In genomic region chr4:114495688-114496426, GRCm38 (mm10) we compare ENCODE assay signal across 14 mouse cellular contexts.
DNase-seq lines count a peak whose midpoint lies in the region; ATAC-seq lines count a peak whose summit lies in the region.
"Had no signal": no experiment of that assay in that cellular context is flagged by ENCODE, and none has a peak within 500 bp of the region (broad histone marks: within the 10 kb centered on the region; RNA-seq: fewer than 3 reads in every experiment).

No protein-coding gene starts in this region.

- intact Hi-C loops in left cerebral cortex, postnatal 36 days (cut with DNase I), result no loop called here

- DNase-seq in heart, adult 18-20 months, result peak; percentile 46 to 51
- no peak for DNase-seq in heart, adult 11 months
- DNase-seq in embryo, embryonic 10.5 days (ENCODE audit: low spot score), result peak; percentile 63
- peak; percentile 32 for DNase-seq in hindbrain, embryonic 10.5 days (ENCODE audit: low spot score)
- no peak for DNase-seq in left cerebral cortex, postnatal 36 days (ENCODE audit: low spot score in 2 of 2)
- DNase-seq in spleen, postnatal 4 days (ENCODE audit: low spot score in 2 of 2), result no peak
- no peak for DNase-seq in spleen, postnatal 10 days (ENCODE audit: low spot score in 2 of 2)
- DNase-seq: cerebellum, adult 9-11 months; gastrocnemius, postnatal 10 days; kidney, adult 11 months; lung, postnatal 10 days had no signal

- H3K4me2 ChIP-seq in midbrain, embryonic 12.5 days (replicated peaks), result no peak overlapping the region
- H3K4me2 ChIP-seq: liver, embryonic 12.5 days had no signal

- H3K27me3 ChIP-seq in hindbrain, embryonic 10.5 days (ENCODE audit: insufficient read depth, poor library complexity, severe bottlenecking), result no peaks in the 10 kb centered on the region
- H3K27me3 ChIP-seq in midbrain, embryonic 12.5 days, result no peaks in the 10 kb centered on the region
- H3K27me3 ChIP-seq: liver, embryonic 12.5 days had no signal

- WGBS in hindbrain, embryonic 10.5 days, result 53% methylated on average over 4 of the region's 4 CpGs
- 55% methylated on average over 4 of the region's 4 CpGs for WGBS in midbrain, embryonic 12.5 days

- H3K27ac ChIP-seq in hindbrain, embryonic 10.5 days, result 0 out of 2 replicates have a peak overlapping the region, but pooled peaks have one; percentile 18
- H3K27ac ChIP-seq in midbrain, embryonic 12.5 days (replicated peaks), result no peak overlapping the region
- H3K27ac ChIP-seq: liver, embryonic 12.5 days had no signal

- no peak overlapping the region for H3K9ac ChIP-seq in midbrain, embryonic 12.5 days (replicated peaks)
- H3K9ac ChIP-seq: liver, embryonic 12.5 days had no signal

- ATAC-seq in midbrain, embryonic 12.5 days (ENCODE audit: low FRiP score, low read depth), result peak; percentile 85
- ATAC-seq: liver, embryonic 12.5 days had no signal

- no peaks in the 10 kb centered on the region for H3K9me3 ChIP-seq in hindbrain, embryonic 10.5 days
- no peaks in the 10 kb centered on the region for H3K9me3 ChIP-seq in midbrain, embryonic 12.5 days
- H3K9me3 ChIP-seq: liver, embryonic 12.5 days had no signal

- H3K4me1 ChIP-seq in hindbrain, embryonic 10.5 days (replicated peaks), result peaks cover 15% of the 10 kb centered on the region
- peaks cover 6% of the 10 kb centered on the region; the same call in 1 of the 2 replicates for H3K4me1 ChIP-seq in midbrain, embryonic 12.5 days
- H3K4me1 ChIP-seq: liver, embryonic 12.5 days had no signal

- no peak overlapping the region for H3K4me3 ChIP-seq in hindbrain, embryonic 10.5 days
- H3K4me3 ChIP-seq in midbrain, embryonic 12.5 days, result no peak overlapping the region
- H3K4me3 ChIP-seq: erythroblast, embryonic 14.5 days; liver, embryonic 12.5 days had no signal

- H3K36me3 ChIP-seq in hindbrain, embryonic 10.5 days, result no peaks in the 10 kb centered on the region
- H3K36me3 ChIP-seq in midbrain, embryonic 12.5 days, result no peaks in the 10 kb centered on the region
- H3K36me3 ChIP-seq: liver, embryonic 12.5 days had no signal

Comparison
In these comparisons a context has a peak if more than half of its experiments do, and no peak if none do; other contexts are left out.
1. DNase-seq: peak in heart, adult 18-20 months (2 of 2), embryo, embryonic 10.5 days (single experiment) and hindbrain, embryonic 10.5 days (single experiment); none in heart, adult 11 months (single experiment), left cerebral cortex, postnatal 36 days (0 of 2), spleen, postnatal 4 days (0 of 2) and spleen, postnatal 10 days (0 of 2).